Mouse (Mus musculus) kidney, adult 2 months (tissue): Measurements from ENCODE around the gene Nefh.

ENCODE experiments used
- CTCF ChIP-seq: fragments of 200-500 bp; conservative IDR thresholded peaks from 2 replicates; pipeline ENCODE4 v1.5.1; 2011; ENCODE audit warnings: low read depth, mild to moderate bottlenecking, control low read depth, low read length, moderate library complexity, mixed read lengths; ENCODE audit not compliant: insufficient read depth, insufficient read length
- POLR2A ChIP-seq: fragments of 200-500 bp; IDR thresholded peaks from one replicate; pipeline ENCODE4 v1.6.1; 2011; ENCODE audit warnings: low read depth, low read length, control low read depth

DNA sequence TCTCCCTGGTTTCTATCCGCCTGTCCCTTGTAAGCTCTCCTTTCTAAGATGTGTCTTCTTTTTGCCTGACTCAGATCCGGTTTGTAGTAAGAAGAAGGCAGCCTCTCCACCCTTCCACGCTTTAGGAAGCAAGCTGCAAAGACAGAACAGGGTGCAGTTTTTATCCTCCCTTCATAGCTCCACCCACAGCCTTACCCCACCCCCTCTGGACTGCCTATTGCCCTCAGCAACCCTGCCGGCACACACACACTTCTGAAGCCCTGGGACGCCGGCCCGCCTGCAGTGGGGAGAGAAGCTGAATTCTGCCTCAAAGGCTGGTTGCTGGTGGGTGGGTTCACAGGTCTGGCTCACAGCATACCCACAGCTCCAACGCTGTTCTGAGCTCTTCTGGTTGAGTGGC lies 6.1 kb upstream of the Nefh start:
- TF ChIP-seq CTCF (no peak), POLR2A (no peak)
